ENCODE assay signal across 8 mouse cellular contexts in genomic region chr3:57576056-57576824, GRCm38 (mm10). TPM values are rescaled to one million over a fixed set of nuclear protein-coding genes. Genes with fewer than 3 reads are reported as not detected.
DNase-seq lines count a peak whose midpoint lies in the region; ATAC-seq and TF ChIP-seq lines count a peak whose summit lies in the region.

No protein-coding gene starts in this region.

- H3K4me3 ChIP-seq in E14TG2a.4 (replicated peaks; ENCODE audit: low read length) = peak overlapping the region; percentile 93
- peak overlapping the region; percentile 89 for H3K4me3 ChIP-seq in forebrain, embryonic 10.5 days
- peak overlapping the region; percentile 92 for H3K4me3 ChIP-seq in heart, embryonic 16.5 days (ENCODE audit: low read length)

- H3K4me2 ChIP-seq in heart, embryonic 16.5 days (ENCODE audit: low read depth, low read length) = peak overlapping the region; percentile 82

- no peaks in the 10 kb centered on the region for H3K9me3 ChIP-seq in E14TG2a.4 (ENCODE audit: low read length)
- no peaks in the 10 kb centered on the region for H3K9me3 ChIP-seq in forebrain, embryonic 10.5 days
- H3K9me3 ChIP-seq in heart, embryonic 16.5 days (replicated peaks; ENCODE audit: control insufficient read depth, low read length) = no peaks in the 10 kb centered on the region

- H3K36me3 ChIP-seq in E14TG2a.4 (ENCODE audit: insufficient read depth, low read length) = peaks cover 15% of the 10 kb centered on the region
- peaks cover 11% of the 10 kb centered on the region for H3K36me3 ChIP-seq in forebrain, embryonic 10.5 days (replicated peaks)
- no peaks in the 10 kb centered on the region; the same call in 1 of the 2 replicates for H3K36me3 ChIP-seq in heart, embryonic 16.5 days (ENCODE audit: control insufficient read depth, insufficient read depth)

- 0 out of 2 replicates have a peak, but pooled peaks have one; percentile 14 for TF ChIP-seq CTCF in E14TG2a.4 (conservative IDR thresholded peaks at IDR 0.05; ENCODE audit: low read length)

- peak overlapping the region; percentile 92 for H3K9ac ChIP-seq in heart, embryonic 16.5 days (ENCODE audit: low read length)

- under 1% methylated on average over 35 of the region's 35 CpGs for WGBS in forebrain, embryonic 10.5 days
- WGBS in heart, embryonic 16.5 days = under 1% methylated on average over 35 of the region's 35 CpGs

- 0 out of 2 replicates have a peak, but pooled peaks cover 4% of the 10 kb centered on the region for H3K27me3 ChIP-seq in E14TG2a.4 (ENCODE audit: insufficient read depth, low read length)
- no peaks in the 10 kb centered on the region for H3K27me3 ChIP-seq in forebrain, embryonic 10.5 days (ENCODE audit: poor library complexity, severe bottlenecking)
- H3K27me3 ChIP-seq in heart, embryonic 16.5 days (ENCODE audit: control insufficient read depth, insufficient read depth, low read length) = no peaks in the 10 kb centered on the region

- peak overlapping the region; percentile 93 for H3K27ac ChIP-seq in forebrain, embryonic 10.5 days
- peak overlapping the region; percentile 99 for H3K27ac ChIP-seq in heart, embryonic 16.5 days (ENCODE audit: low read length)

- peak; percentile 92 for DNase-seq in ZHBTc4 (ENCODE audit: low read depth, low spot score)
- DNase-seq in forebrain, embryonic 10.5 days (ENCODE audit: extremely low spot score, low spot score) = peak; percentile 69
- DNase-seq in kidney, postnatal 4 days = peak; percentile 81 to 88
- DNase-seq in lung, postnatal 25 days (ENCODE audit: low spot score) = peak; percentile 74
- DNase-seq in right cerebral cortex, postnatal 4 days = peak; percentile 24

- peaks cover 43% of the 10 kb centered on the region for H3K4me1 ChIP-seq in E14TG2a.4 (replicated peaks; ENCODE audit: low read depth, low read length)
- peaks cover 38% of the 10 kb centered on the region for H3K4me1 ChIP-seq in forebrain, embryonic 10.5 days
- H3K4me1 ChIP-seq in heart, embryonic 16.5 days (ENCODE audit: control insufficient read depth, insufficient read depth, low read length) = peaks cover 18% of the 10 kb centered on the region

- peak; percentile 45 for ATAC-seq in heart, embryonic 16.5 days (replicated peaks; ENCODE audit: extremely low read depth, insufficient read depth, low FRiP score)
- ATAC-seq in erythroid progenitor cell, adult 5-6 weeks (replicated peaks; ENCODE audit: low FRiP score, poor library complexity, severe bottlenecking) = no peak

RNA-seq across cellular contexts. Expression of gene Wwtr1, which starts 0.5 kb away (rescaled TPM):
- 10.6 and 11.3 TPM in 2 replicates for polyA plus RNA-seq in forebrain, embryonic 10.5 days (2016; fragmentation: Nextera tagmentation; extraction: Ambion mirVana)
- polyA plus RNA-seq in heart, embryonic 16.5 days (2015; fragmentation: Nextera tagmentation; extraction: Ambion mirVana) = 17.7 and 20.0 TPM in 2 replicates
- not detected in 2 replicates for total RNA-seq in erythroid progenitor cell, adult 5-6 weeks (2015; ENCODE audit: low replicate concordance)
- total RNA-seq in erythroid progenitor cell, adult 5-6 weeks (2017; ENCODE audit: low replicate concordance) = 0.26 TPM in 1 of 2 replicates, not detected in the other

Comparison
In these comparisons a context has a peak if more than half of its experiments do, and no peak if none do; other contexts are left out.
1. DNase-seq: peak in every context shown above with its lines; median percentile 92 in ZHBTc4; 84 in kidney, postnatal 4 days; 74 in lung, postnatal 25 days; 69 in forebrain, embryonic 10.5 days; 24 in right cerebral cortex, postnatal 4 days.